Mouse (Mus musculus) CH12.LX (cell line): ENCODE data around the gene Klk1b9. TPM values are rescaled to one million over a fixed set of nuclear protein-coding genes. Genes with fewer than 3 reads are reported as not detected.
"Not testable (repeated sequence)": the region's sequence is repeated elsewhere in the genome, so short reads cannot be mapped to it uniquely, and the experiment has no call there.

ENCODE experiments used
- DNase-seq: peaks from one replicate; pipeline ENCODE4 v3.0.0-alpha.2; 2013; ENCODE audit errors: extremely low read depth
- H3K27ac ChIP-seq: 2 replicates; pipeline ENCODE4 v1.5.1; 2012; ENCODE audit warnings: low read depth, mild to moderate bottlenecking, control low read depth, moderate library complexity; ENCODE audit not compliant: insufficient read depth
- H3K27me3 ChIP-seq: replicated peaks from 2 replicates; pipeline ENCODE3; 2012; ENCODE audit warnings: inconsistent platforms
- H3K36me3 ChIP-seq, 2 experiments: replicated peaks in 1 of 2; 2 replicates each; pipeline versions ENCODE3 to v1.6.1; 2012; ENCODE audit warnings: inconsistent platforms in 1 of 2, low read length in 1 of 2, mild to moderate bottlenecking in 1 of 2, mixed read lengths in 1 of 2, moderate library complexity in 1 of 2; ENCODE audit not compliant: control insufficient read depth in 1 of 2, insufficient read depth in 1 of 2
- H3K4me1 ChIP-seq, 2 experiments: 2 replicates each; pipeline ENCODE4 v1.6.1; 2012; ENCODE audit warnings: inconsistent platforms in 1 of 2, moderate library complexity in 1 of 2; ENCODE audit not compliant: insufficient read depth in 2 of 2, control insufficient read depth in 1 of 2
- H3K4me2 ChIP-seq: 2 replicates; pipeline ENCODE4 v1.6.1; 2012; ENCODE audit warnings: low read depth, mild to moderate bottlenecking, control low read depth; ENCODE audit not compliant: poor library complexity, insufficient read depth, severe bottlenecking
- H3K4me3 ChIP-seq, 3 experiments: fragments of 150-350 bp in 1 of 3; sonication (generic) in 1 of 3; replicated peaks in 1 of 3; 2 replicates each; pipeline versions ENCODE3 to v1.5.1; 2011 to 2012; ENCODE audit warnings: low read depth in 2 of 3, low read length in 2 of 3, mild to moderate bottlenecking in 2 of 3, moderate library complexity in 2 of 3, control low read depth in 1 of 3, improper control_type of control experiment in 1 of 3, inconsistent platforms in 1 of 3, mixed read lengths in 1 of 3; ENCODE audit not compliant: poor library complexity in 1 of 3
- H3K79me2 ChIP-seq: replicated peaks from 2 replicates; pipeline ENCODE4 v1.6.1; 2012; ENCODE audit warnings: mild to moderate bottlenecking, moderate library complexity; ENCODE audit not compliant: control insufficient read depth, poor library complexity, insufficient read depth, severe bottlenecking; ENCODE audit errors: extremely low read depth
- H3K9ac ChIP-seq: 2 replicates; pipeline ENCODE4 v1.6.1; 2012; ENCODE audit warnings: low read depth, mild to moderate bottlenecking, control low read depth, moderate library complexity; ENCODE audit not compliant: insufficient read depth
- H3K9me3 ChIP-seq: replicated peaks from 2 replicates; pipeline ENCODE3; 2012; ENCODE audit warnings: low read length, inconsistent platforms, mixed read lengths
- BHLHE40 ChIP-seq: IDR thresholded peaks from 2 replicates; pipeline ENCODE4 v1.6.1; 2011; ENCODE audit warnings: mild to moderate bottlenecking, low read depth, low read length, improper control_type of control experiment
- CHD2 ChIP-seq: IDR thresholded peaks from 2 replicates; pipeline ENCODE4 v1.6.1; 2011; ENCODE audit warnings: low read length, improper control_type of control experiment
- ELF1 ChIP-seq: IDR thresholded peaks from 2 replicates; pipeline ENCODE4 v1.6.1; 2014; ENCODE audit warnings: low read depth, mild to moderate bottlenecking, inconsistent platforms, low read length, improper control_type of control experiment
- IRF4 ChIP-seq: IDR thresholded peaks from 2 replicates; pipeline ENCODE4 v1.6.1; 2014; ENCODE audit warnings: low read depth, mild to moderate bottlenecking, inconsistent platforms, low read length, improper control_type of control experiment
- KAT2A ChIP-seq: IDR thresholded peaks from 2 replicates; pipeline ENCODE4 v1.6.1; 2012; ENCODE audit warnings: low read length, improper control_type of control experiment, inconsistent platforms; ENCODE audit not compliant: insufficient replicate concordance
- MEF2A ChIP-seq: IDR thresholded peaks from 2 replicates; pipeline ENCODE4 v1.6.1; 2014; ENCODE audit warnings: low read depth, mild to moderate bottlenecking, inconsistent platforms, low read length, improper control_type of control experiment, borderline replicate concordance
- MXI1 ChIP-seq: IDR thresholded peaks from 2 replicates; pipeline ENCODE4 v1.6.1; 2011; ENCODE audit warnings: mild to moderate bottlenecking, low read depth, low read length, improper control_type of control experiment
- RCOR1 ChIP-seq: conservative IDR thresholded peaks from 2 replicates; pipeline ENCODE4 v1.6.1; 2012; ENCODE audit warnings: low read depth, mild to moderate bottlenecking, inconsistent platforms, low read length, improper control_type of control experiment
- SIN3A ChIP-seq: IDR thresholded peaks from 2 replicates; pipeline ENCODE4 v1.6.1; 2012; ENCODE audit warnings: low read length, improper control_type of control experiment, inconsistent platforms
- TCF12 ChIP-seq: IDR thresholded peaks from 2 replicates; pipeline ENCODE4 v1.6.1; 2014; ENCODE audit warnings: low read depth, mild to moderate bottlenecking, inconsistent platforms, low read length, improper control_type of control experiment
- UBTF ChIP-seq: IDR thresholded peaks from 2 replicates; pipeline ENCODE4 v1.6.1; 2012; ENCODE audit warnings: low read depth, mild to moderate bottlenecking, inconsistent platforms, low read length, improper control_type of control experiment, moderate library complexity
- dilution Hi-C: fragments of 300-500 bp; cut with MboI; formaldehyde crosslinking; loops from 2 replicates; pipeline ENCODE4 v1.14.3; 2020; ENCODE audit warnings: low sequenced_read_pairs; ENCODE audit not compliant: extremely low pct_unique_long_range_greater_than_20kb, extremely low pct_ligation_motif_present
- in situ Hi-C: fragments of 300-500 bp; cut with MboI; formaldehyde crosslinking; loops from 3 replicates; pipeline ENCODE4 v1.14.3; 2019; ENCODE audit warnings: low sequenced_read_pairs, low pct_ligation_motif_present, low pct_unique_long_range_greater_than_20kb, mixed read lengths
- polyA plus RNA-seq: library from polyadenylated mRNA; unstranded; fragments of >175 nt; gene quantifications from 2 replicates; pipeline ENCODE4 v1.2.1, GENCODE M21; 2012; ENCODE audit warnings: low read depth; ENCODE audit not compliant: insufficient read length
- total RNA-seq, 2 experiments: library from RNA; depleted of rRNA; stranded (reverse); fragments of 300-350 nt in 1 of 2; fragments of >200 nt in 1 of 2; gene quantifications; 2 replicates each; pipeline ENCODE4 v1.2.3; 2012 to 2014

Gene Klk1b9
- total and polyA plus RNA-seq, 3 experiments = not detected

GRCm38 (mm10) chr7:43985657-43986056 lies 9.8 kb downstream of the Klk1b9 start:
- no peak overlapping the region for H3K27ac ChIP-seq
- dilution Hi-C loops = no loop called here
- in situ Hi-C loops = no loop called here

GRCm38 (mm10) chr7:43994821-43995220 lies 19.0 kb downstream of the Klk1b9 start:
- H3K9me3 ChIP-seq, H3K4me3 ChIP-seq, H3K4me2 ChIP-seq, H3K27ac ChIP-seq, H3K27me3 ChIP-seq, dilution Hi-C loops, in situ Hi-C loops, H3K9ac ChIP-seq, H3K36me3 ChIP-seq, H3K79me2 ChIP-seq: not testable (repeated sequence)
- peaks cover 0 to 16% of the 10 kb centered on the region in 2 experiments; a peak in 2 of 4 replicates for H3K4me1 ChIP-seq
- peak; percentile 29 for DNase-seq

More at GRCm38 (mm10) chr7:43985657-43986056, 9.8 kb downstream of the Klk1b9 start:
- H3K27me3 ChIP-seq = no peaks in the 10 kb centered on the region
- H3K9me3 ChIP-seq = no peaks in the 10 kb centered on the region
- H3K9ac ChIP-seq = no peak overlapping the region
- no peak overlapping the region for H3K4me3 ChIP-seq
- H3K79me2 ChIP-seq = no peaks in the 10 kb centered on the region
- TF ChIP-seq CHD2 (no peak), SIN3A (no peak), UBTF (no peak), KAT2A (no peak), MXI1 (no peak), RCOR1 (no peak), ELF1 (no peak), TCF12 (no peak), IRF4 (no peak), MEF2A (no peak), BHLHE40 (no peak)
- no peaks in the 10 kb centered on the region for H3K36me3 ChIP-seq
- DNase-seq = no peak
- peaks cover 0 to 7% of the 10 kb centered on the region in 2 experiments; a peak in 1 of 4 replicates for H3K4me1 ChIP-seq
- no peak overlapping the region for H3K4me2 ChIP-seq

- DNase-seq, H3K27ac ChIP-seq, H3K9ac ChIP-seq, H3K4me2 ChIP-seq, dilution Hi-C loops, H3K36me3 ChIP-seq, H3K79me2 ChIP-seq, H3K27me3 ChIP-seq, in situ Hi-C loops, H3K4me3 ChIP-seq, H3K9me3 ChIP-seq: not testable (repeated sequence)
- peaks cover 0 to 16% of the 10 kb centered on the region in 2 experiments; a peak in 2 of 4 replicates for H3K4me1 ChIP-seq
Observed at GRCm38 (mm10) chr7:43995577-43995976, 19.7 kb downstream of the Klk1b9 start, which contains the start of gene Klk1b11. TSS of gene Klk1b11 (plus strand) at chr7:43995877.
